Mouse (Mus musculus) left cerebral cortex, adult 18-20 months (tissue): ENCODE results near the gene Kif3b. TPM values are rescaled to one million over a fixed set of nuclear protein-coding genes. Genes with fewer than 3 reads are reported as not detected.
"Not testable (repeated sequence)": the region's sequence is repeated elsewhere in the genome, so short reads cannot be mapped to it uniquely, and the experiment has no call there.

Source experiments
- DNase-seq, 2 experiments: peaks; one replicate each; pipeline ENCODE4 v3.0.0; 2021 to 2022; ENCODE audit warnings: low spot score in 2 of 2, mixed read lengths in 1 of 2
- total RNA-seq, 2 experiments: library from RNA; stranded (reverse); gene quantifications; 2 replicates each; pipeline ENCODE4 v1.2.3; 2021

Gene Kif3b
- total RNA-seq, 2 experiments from 2014 or later: 53.5 to 56.9 TPM

- no peak for DNase-seq
These were observed 53.8 kb downstream of the Kif3b start for GRCm38 (mm10) chr2:153345071-153345453.

- DNase-seq: peak; percentile 92 to 95
These were observed 54.4 kb downstream of the Kif3b start, which contains the start of gene Asxl1 for GRCm38 (mm10) chr2:153345454-153346220. TSS of gene Asxl1 (plus strand) at chr2:153345829.

- no peak for DNase-seq
These were observed 55.3 kb downstream of the Kif3b start for GRCm38 (mm10) chr2:153346221-153347182.

- DNase-seq: no peak
These were observed 56.1 kb downstream of the Kif3b start for GRCm38 (mm10) chr2:153347183-153347781.

GRCm38 (mm10) chr2:153348100-153348831 lies 57.1 kb downstream of the Kif3b start:
- DNase-seq: no peak

- no peak for DNase-seq
These were observed 59.5 kb downstream of the Kif3b start for GRCm38 (mm10) chr2:153350552-153351181.

GRCm38 (mm10) chr2:153354648-153355047 lies 63.4 kb downstream of the Kif3b start:
- DNase-seq: no peak

GRCm38 (mm10) chr2:153356784-153357183 lies 65.6 kb downstream of the Kif3b start:
- DNase-seq: no peak

- no peak for DNase-seq
These were observed 70.0 kb downstream of the Kif3b start for GRCm38 (mm10) chr2:153361101-153361710.

GRCm38 (mm10) chr2:153364531-153364930 lies 73.3 kb downstream of the Kif3b start:
- not testable (repeated sequence) for DNase-seq

GRCm38 (mm10) chr2:153370871-153371270 lies 79.7 kb downstream of the Kif3b start:
- no peak for DNase-seq

GRCm38 (mm10) chr2:153375380-153375779 lies 84.2 kb downstream of the Kif3b start:
- no peak for DNase-seq

- DNase-seq: no peak
These were observed 89.3 kb downstream of the Kif3b start for GRCm38 (mm10) chr2:153380479-153380878.

Other genes starting within 250 kb of the Kif3b start
- gene Ccm2l, start 225.5 kb upstream of the Kif3b start, total RNA-seq: 1 to 10 TPM; 4.5 to 4.6 TPM
- gene Hck, start 182.9 kb upstream of the Kif3b start, total RNA-seq: 1 to 10 TPM; 2.3 to 3.3 TPM
- 100 to 1,000 TPM; 101 to 106 TPM for gene Tm9sf4, start 130.1 kb upstream of the Kif3b start, total RNA-seq
- gene Tspyl3, start 66.0 kb upstream of the Kif3b start, total RNA-seq: 10 to 100 TPM; 24.3 to 24.8 TPM
- gene Plagl2, start 50.0 kb upstream of the Kif3b start, total RNA-seq: 1 to 10 TPM; 5.9 to 6.5 TPM
- gene Pofut1, start 49.9 kb upstream of the Kif3b start, total RNA-seq: 10 to 100 TPM; 13.8 to 15.8 TPM
- 10 to 100 TPM; 34.6 to 36.5 TPM for gene Asxl1, start 54.4 kb downstream of the Kif3b start, total RNA-seq
- gene 4930404H24Rik, start 201.4 kb downstream of the Kif3b start, total RNA-seq: 1 to 10 TPM in 1 of 2 experiments, not detected in 1; 1.3 TPM
- 10 to 100 TPM; 44.0 to 55.2 TPM for gene Nol4l, start 238.6 kb downstream of the Kif3b start, total RNA-seq